Mouse (Mus musculus) bone marrow macrophage, adult 2 months (primary cell): ENCODE results near the gene Zdhhc6. TPM values are rescaled to one million over a fixed set of nuclear protein-coding genes. Genes with fewer than 3 reads are reported as not detected.
A peak's percentile ranks its signal among the peaks of the same experiment; 100 is the strongest.

ENCODE experiments used
- H3K27ac ChIP-seq: 2 replicates; pipeline ENCODE4 v1.5.1; 2012; ENCODE audit warnings: low read depth, low read length; ENCODE audit not compliant: insufficient read depth
- H3K4me1 ChIP-seq: 2 replicates; pipeline ENCODE4 v1.6.1; 2012; ENCODE audit warnings: low read length; ENCODE audit not compliant: control insufficient read depth, insufficient read depth
- H3K4me3 ChIP-seq: 2 replicates; pipeline ENCODE4 v1.5.1; 2012; ENCODE audit warnings: mild to moderate bottlenecking, low read length, moderate library complexity; ENCODE audit not compliant: insufficient read depth
- CTCF ChIP-seq: IDR thresholded peaks from 2 replicates; pipeline ENCODE4 v1.5.1; 2012; ENCODE audit warnings: low read depth, mild to moderate bottlenecking, low read length, moderate library complexity
- POLR2A ChIP-seq: IDR thresholded peaks from 2 replicates; pipeline ENCODE4 v1.6.1; 2012; ENCODE audit warnings: mild to moderate bottlenecking, low read depth, low read length, borderline replicate concordance
- polyA plus RNA-seq: library from polyadenylated mRNA; stranded (reverse); fragments of >200 nt; gene quantifications from 2 replicates; pipeline ENCODE4 v1.2.4, GENCODE M21; 2012; ENCODE audit not compliant: missing spikeins, insufficient read depth, insufficient read length

Gene Zdhhc6
- polyA plus RNA-seq, 1 experiment, result 43.4 TPM

- TF ChIP-seq CTCF, result no peak
- no peak for TF ChIP-seq POLR2A
- Histone ChIP-seq H3K4me3 (no peak overlapping the region), H3K4me1 (peaks cover 25% of the 10 kb centered on the region), H3K27ac (peak overlapping the region; percentile 21; the same call in 1 of the 2 replicates)
These were observed 4.0 kb downstream of the Zdhhc6 start for GRCm38 (mm10) chr19:55311874-55312273.

GRCm38 (mm10) chr19:55305024-55305423 lies 10.8 kb downstream of the Zdhhc6 start:
- Histone ChIP-seq H3K27ac (no peak overlapping the region), H3K4me3 (no peak overlapping the region), H3K4me1 (peaks cover 24% of the 10 kb centered on the region)
- TF ChIP-seq POLR2A (no peak), CTCF (no peak)

GRCm38 (mm10) chr19:55300525-55300924 lies 15.3 kb downstream of the Zdhhc6 start:
- Histone ChIP-seq H3K4me3 (no peak overlapping the region), H3K27ac (0 out of 2 replicates have a peak overlapping the region, but pooled peaks have one; percentile 21), H3K4me1 (peaks cover 39% of the 10 kb centered on the region)
- no peak for TF ChIP-seq POLR2A
- TF ChIP-seq CTCF, result no peak

GRCm38 (mm10) chr19:55299378-55299777 lies 16.5 kb downstream of the Zdhhc6 start:
- TF ChIP-seq POLR2A (no peak), CTCF (no peak)
- Histone ChIP-seq H3K27ac (no peak overlapping the region), H3K4me1 (peaks cover 42% of the 10 kb centered on the region), H3K4me3 (no peak overlapping the region)

- Histone ChIP-seq H3K4me3 (no peak overlapping the region), H3K27ac (no peak overlapping the region), H3K4me1 (peaks cover 55% of the 10 kb centered on the region)
- TF ChIP-seq POLR2A (no peak), CTCF (no peak)
These were observed 17.9 kb downstream of the Zdhhc6 start for GRCm38 (mm10) chr19:55297961-55298360.

GRCm38 (mm10) chr19:55297489-55297888 lies 18.3 kb downstream of the Zdhhc6 start:
- TF ChIP-seq CTCF, result no peak
- TF ChIP-seq POLR2A, result no peak
- Histone ChIP-seq H3K4me1 (peaks cover 60% of the 10 kb centered on the region), H3K27ac (no peak overlapping the region), H3K4me3 (no peak overlapping the region)

- Histone ChIP-seq H3K4me3 (no peak overlapping the region), H3K4me1 (peaks cover 59% of the 10 kb centered on the region), H3K27ac (no peak overlapping the region)
- TF ChIP-seq POLR2A (no peak), CTCF (no peak)
These were observed 19.5 kb downstream of the Zdhhc6 start for GRCm38 (mm10) chr19:55296301-55296700.

- Histone ChIP-seq H3K27ac (no peak overlapping the region), H3K4me3 (no peak overlapping the region), H3K4me1 (peaks cover 59% of the 10 kb centered on the region)
- TF ChIP-seq CTCF (no peak), POLR2A (no peak)
These were observed 20.3 kb downstream of the Zdhhc6 start for GRCm38 (mm10) chr19:55295556-55295955.

- H3K4me1 ChIP-seq, result peaks cover 59% of the 10 kb centered on the region
- no peak overlapping the region for H3K4me3 ChIP-seq
- TF ChIP-seq POLR2A (no peak), CTCF (no peak)
- H3K27ac ChIP-seq, result no peak overlapping the region
These were observed 20.8 kb downstream of the Zdhhc6 start for GRCm38 (mm10) chr19:55295075-55295474.

GRCm38 (mm10) chr19:55293175-55293574 lies 22.7 kb downstream of the Zdhhc6 start:
- Histone ChIP-seq H3K4me1 (peaks cover 61% of the 10 kb centered on the region), H3K27ac (peak overlapping the region; percentile 52), H3K4me3 (no peak overlapping the region)
- TF ChIP-seq CTCF (no peak), POLR2A (no peak)
